Mouse (Mus musculus): Measurements from ENCODE around the gene Cacna2d3. TPM values are rescaled to one million over a fixed set of nuclear protein-coding genes. Genes with fewer than 3 reads are reported as not detected.
A peak's percentile ranks its signal among the peaks of the same experiment; 100 is the strongest.

Cacna2d3 gene
- total RNA-seq, 2 experiments from 2014 or later, result 112 to 115 TPM

DNA sequence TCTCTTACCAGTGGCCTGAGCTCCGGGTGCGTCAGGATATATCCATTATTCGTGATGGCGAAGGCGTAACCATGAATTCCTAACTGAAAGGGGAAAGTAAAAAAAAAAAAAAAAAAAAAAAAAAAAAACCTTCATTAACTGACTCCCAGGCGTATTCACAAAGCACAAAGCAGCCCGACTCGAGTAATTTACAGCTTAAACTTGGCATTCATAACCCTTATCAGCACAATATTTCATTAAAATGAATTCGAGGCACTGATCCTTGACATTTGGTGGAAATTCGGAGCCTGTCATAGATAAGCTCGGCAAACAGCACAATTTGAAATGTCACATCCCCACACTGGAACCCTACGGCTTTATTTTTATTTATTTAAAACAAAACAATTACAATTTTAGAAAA is 623.9 kb downstream of the Cacna2d3 start:
- TF ChIP-seq CTCF (IDR thresholded peaks at IDR 0.05), result no peak
- H3K27ac ChIP-seq, result no peak overlapping the region
- DNase-seq (ENCODE audit: extremely low spot score in 1 of 2, low spot score in 2 of 2), result no peak
- intact Hi-C loops (cut with DNase I), result loop anchor here (10.0 kb wide), 2 partner anchors 1013 to 1293 kb away; no protein-coding TSS in a partner anchor
- no peak overlapping the region for H3K4me3 ChIP-seq

DNA sequence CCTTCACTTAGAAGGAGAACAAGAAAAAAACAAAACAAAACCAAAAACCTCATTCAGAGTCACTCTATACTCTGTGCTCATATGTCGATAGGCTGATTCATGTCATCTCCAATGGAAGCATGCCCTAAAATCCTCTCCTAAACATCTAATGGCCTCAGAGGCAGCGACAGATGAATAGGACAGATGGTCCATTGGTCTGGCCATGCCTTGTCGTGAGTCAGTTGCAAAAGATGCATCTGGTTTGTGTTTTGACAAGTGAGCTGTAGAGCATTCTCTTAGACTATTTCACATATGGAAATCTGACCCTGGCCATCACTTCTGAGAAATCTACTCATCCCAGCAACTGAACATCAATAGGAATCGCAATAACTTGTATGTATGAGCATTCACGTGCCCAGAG is 626.2 kb downstream of the Cacna2d3 start:
- no peak for DNase-seq (ENCODE audit: extremely low spot score in 1 of 2, low spot score in 2 of 2)
- Histone ChIP-seq H3K4me3 (no peak overlapping the region), H3K27ac (no peak overlapping the region)
- intact Hi-C loops (cut with DNase I), result loop anchor here (10.0 kb wide), 2 partner anchors 1011 to 1291 kb away; no protein-coding TSS in a partner anchor
- TF ChIP-seq CTCF (IDR thresholded peaks at IDR 0.05), result no peak

DNA sequence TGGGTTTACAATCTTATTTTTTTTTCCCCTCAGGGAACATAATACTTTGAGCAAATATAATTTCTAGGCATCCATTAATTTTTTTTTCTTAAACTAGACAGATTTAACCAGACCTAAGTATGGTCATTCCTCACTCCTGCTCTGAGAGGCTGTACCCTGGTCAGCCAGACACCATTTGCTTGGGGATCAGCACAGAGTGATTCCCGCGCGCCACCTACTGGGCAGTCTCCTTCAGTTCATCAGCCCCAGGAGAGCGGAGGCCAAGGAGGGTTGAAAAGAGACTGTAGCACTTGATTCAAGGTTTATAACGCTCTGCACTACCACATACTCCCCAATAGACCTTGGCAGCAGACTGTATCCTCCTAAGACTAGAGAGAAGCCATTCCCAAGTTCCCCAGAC is 631.6 kb downstream of the Cacna2d3 start:
- no peak overlapping the region for H3K4me3 ChIP-seq
- peak; percentile 68 to 78 for DNase-seq (ENCODE audit: extremely low spot score in 1 of 2, low spot score in 2 of 2)
- H3K27ac ChIP-seq, result no peak overlapping the region
- intact Hi-C loops (cut with DNase I), result loop anchor here (5.0 to 10.0 kb wide), 3 partner anchors 143 to 1285 kb away; no protein-coding TSS in a partner anchor
- peak; percentile 86 for TF ChIP-seq CTCF (IDR thresholded peaks at IDR 0.05)

- intact Hi-C loops (cut with DNase I), result loop anchor here (5.0 to 10.0 kb wide), 2 partner anchors 574 to 1082 kb away; no protein-coding TSS in a partner anchor
- no peak for DNase-seq (ENCODE audit: extremely low spot score in 1 of 2, low spot score in 2 of 2)
- H3K4me3 ChIP-seq, result no peak overlapping the region
- no peak overlapping the region for H3K27ac ChIP-seq
- TF ChIP-seq CTCF (IDR thresholded peaks at IDR 0.05), result no peak
Observed at GRCm38 (mm10) chr14:29086528-29086927, 635.1 kb downstream of the Cacna2d3 start.

DNA sequence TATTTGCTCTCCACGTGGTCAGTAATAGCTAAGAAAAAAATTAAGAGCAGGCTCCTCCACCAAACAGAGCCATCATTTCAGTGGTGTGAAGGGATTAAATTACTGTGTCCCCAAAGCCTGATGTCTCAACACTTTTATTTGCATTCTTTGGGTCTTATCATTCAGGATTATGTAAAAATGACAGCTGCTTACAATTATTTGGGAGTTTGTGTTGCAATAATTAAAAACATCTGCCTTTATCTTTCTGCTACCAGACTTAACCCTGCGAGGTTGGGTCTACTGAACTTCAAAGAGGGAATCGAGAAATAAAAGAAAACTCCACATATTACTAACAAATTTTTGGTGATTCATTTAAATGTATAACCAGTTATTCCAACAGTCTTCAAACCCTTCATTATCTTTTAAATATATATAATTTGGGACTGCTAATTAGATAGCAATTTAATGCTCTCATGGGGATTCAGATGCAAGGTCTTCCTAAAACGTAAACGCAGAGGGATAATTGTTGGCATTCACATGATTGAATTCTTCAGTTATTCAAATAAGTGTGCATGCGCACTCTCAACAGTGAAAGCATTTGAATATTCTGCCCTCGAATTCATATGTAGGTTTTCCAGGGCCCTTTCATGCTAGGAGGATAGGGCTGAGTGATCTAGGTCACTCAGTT is 636.0 kb downstream of the Cacna2d3 start:
- no peak for TF ChIP-seq CTCF (IDR thresholded peaks at IDR 0.05)
- intact Hi-C loops (cut with DNase I), result loop anchor here (5.0 to 10.0 kb wide), 2 partner anchors 573 to 1081 kb away; no protein-coding TSS in a partner anchor
- Histone ChIP-seq H3K27ac (no peak overlapping the region), H3K4me3 (no peak overlapping the region)
- no peak for DNase-seq (ENCODE audit: extremely low spot score in 1 of 2, low spot score in 2 of 2)

DNA sequence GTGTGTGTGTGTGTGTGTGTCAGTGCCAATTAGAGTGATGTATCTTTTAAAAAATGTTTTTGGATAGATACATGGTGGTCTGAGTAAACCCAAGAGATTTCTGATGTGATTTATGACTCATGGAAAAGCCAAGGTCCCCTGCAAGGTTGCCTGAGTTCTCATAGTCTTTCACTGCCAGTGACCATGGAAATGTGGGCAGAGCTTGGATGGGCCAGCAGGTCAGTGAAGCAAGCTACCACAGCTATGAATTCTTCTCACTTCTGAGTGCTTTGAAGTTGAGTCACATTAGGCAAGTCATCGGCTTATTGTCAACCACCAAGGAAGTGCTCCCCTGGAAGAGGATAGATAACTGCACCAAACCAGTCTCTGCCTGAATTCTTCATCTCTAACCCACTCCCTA is 639.5 kb downstream of the Cacna2d3 start:
- intact Hi-C loops (cut with DNase I), result loop anchor here (10.0 kb wide), 1 partner anchor 1077 kb away; no protein-coding TSS in a partner anchor
- TF ChIP-seq CTCF (IDR thresholded peaks at IDR 0.05), result no peak
- Histone ChIP-seq H3K27ac (no peak overlapping the region), H3K4me3 (no peak overlapping the region)
- DNase-seq (ENCODE audit: extremely low spot score in 1 of 2, low spot score in 2 of 2), result no peak

GRCm38 (mm10) chr14:29080630-29081029 is 641.0 kb downstream of the Cacna2d3 start:
- DNase-seq (ENCODE audit: extremely low spot score in 1 of 2, low spot score in 2 of 2), result no peak
- Histone ChIP-seq H3K27ac (no peak overlapping the region), H3K4me3 (no peak overlapping the region)
- intact Hi-C loops (cut with DNase I), result loop anchor here (10.0 kb wide), 1 partner anchor 1076 kb away; no protein-coding TSS in a partner anchor
- no peak for TF ChIP-seq CTCF (IDR thresholded peaks at IDR 0.05)

DNA sequence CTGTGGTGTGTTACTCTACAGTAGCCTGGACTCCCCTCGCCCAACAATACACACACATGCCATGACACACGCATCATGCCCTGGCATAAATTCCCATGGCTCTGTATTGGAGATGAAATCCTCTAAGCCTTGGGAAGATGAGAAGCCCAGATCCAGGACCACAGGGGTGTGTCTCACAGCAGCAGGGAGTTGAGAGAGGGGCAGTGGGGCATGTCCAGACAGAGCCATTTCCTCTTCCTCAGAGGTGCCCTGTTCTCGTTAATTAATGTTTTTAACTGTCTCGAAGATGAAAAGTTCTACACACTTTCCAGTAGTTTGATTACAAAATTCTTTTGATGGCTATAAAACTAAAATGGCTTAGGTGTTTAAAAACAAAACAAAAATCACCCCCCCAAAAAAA is 641.4 kb downstream of the Cacna2d3 start:
- no peak for TF ChIP-seq CTCF (IDR thresholded peaks at IDR 0.05)
- no peak overlapping the region for H3K4me3 ChIP-seq
- no peak for DNase-seq (ENCODE audit: extremely low spot score in 1 of 2, low spot score in 2 of 2)
- intact Hi-C loops (cut with DNase I), result loop anchor here (10.0 kb wide), 1 partner anchor 1075 kb away; no protein-coding TSS in a partner anchor
- H3K27ac ChIP-seq, result no peak overlapping the region

- intact Hi-C loops (cut with DNase I), result no loop called here
- no peak for TF ChIP-seq CTCF (IDR thresholded peaks at IDR 0.05)
- H3K27ac ChIP-seq, result no peak overlapping the region
- no peak overlapping the region for H3K4me3 ChIP-seq
- no peak for DNase-seq (ENCODE audit: extremely low spot score in 1 of 2, low spot score in 2 of 2)
Observed at GRCm38 (mm10) chr14:29077418-29077817, 644.2 kb downstream of the Cacna2d3 start.

DNA sequence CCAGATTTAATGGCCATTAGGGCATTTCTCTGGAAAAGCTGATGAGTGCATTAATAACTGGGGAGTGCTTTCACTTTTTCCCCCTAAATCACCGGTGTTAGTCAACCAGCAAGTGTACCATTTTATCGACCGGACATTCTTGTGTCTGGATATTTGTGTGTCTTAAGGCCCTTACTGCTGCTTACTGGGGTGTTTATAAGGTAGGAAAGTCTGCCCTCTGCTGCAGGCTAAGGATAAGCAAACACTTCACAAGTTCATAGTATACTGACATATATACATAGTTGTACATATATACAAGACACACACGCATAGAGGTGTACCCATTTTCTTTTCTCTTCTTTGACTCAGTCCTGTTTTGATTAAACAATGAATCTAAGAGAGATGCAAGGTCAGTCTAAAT is 647.9 kb downstream of the Cacna2d3 start:
- peak; percentile 25; the same call in 1 of the 2 replicates for TF ChIP-seq CTCF (IDR thresholded peaks at IDR 0.05)
- Histone ChIP-seq H3K4me3 (no peak overlapping the region), H3K27ac (no peak overlapping the region)
- no peak for DNase-seq (ENCODE audit: extremely low spot score in 1 of 2, low spot score in 2 of 2)
- intact Hi-C loops (cut with DNase I), result no loop called here

DNA sequence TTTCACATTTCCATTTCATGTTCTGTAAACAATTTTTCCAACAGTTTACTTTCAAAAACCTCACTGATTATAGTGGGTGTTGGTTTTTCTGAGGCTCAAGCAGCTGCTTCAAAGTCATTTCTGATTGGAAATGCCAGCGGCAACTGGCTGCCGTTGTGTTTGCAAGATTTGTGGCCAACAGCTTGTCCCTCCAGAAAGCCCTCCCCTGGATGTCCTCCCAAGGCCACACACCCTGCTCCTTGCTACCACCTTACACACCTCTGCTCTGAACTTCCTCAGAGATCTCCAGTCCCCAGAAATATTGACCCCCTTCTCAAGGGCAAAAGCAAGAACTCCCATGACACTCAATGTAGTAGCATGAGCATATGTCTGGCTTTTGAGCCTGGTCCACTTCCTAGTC is 659.0 kb downstream of the Cacna2d3 start:
- DNase-seq (ENCODE audit: extremely low spot score in 1 of 2, low spot score in 2 of 2), result no peak
- intact Hi-C loops (cut with DNase I), result no loop called here
- no peak overlapping the region for H3K4me3 ChIP-seq
- TF ChIP-seq CTCF (IDR thresholded peaks at IDR 0.05), result no peak
- no peak overlapping the region for H3K27ac ChIP-seq

GRCm38 (mm10) chr14:29061491-29061890 is 660.2 kb downstream of the Cacna2d3 start:
- no peak for DNase-seq (ENCODE audit: extremely low spot score in 1 of 2, low spot score in 2 of 2)
- TF ChIP-seq CTCF (IDR thresholded peaks at IDR 0.05), result no peak
- intact Hi-C loops (cut with DNase I), result no loop called here
- H3K4me3 ChIP-seq, result no peak overlapping the region
- no peak overlapping the region for H3K27ac ChIP-seq

DNA sequence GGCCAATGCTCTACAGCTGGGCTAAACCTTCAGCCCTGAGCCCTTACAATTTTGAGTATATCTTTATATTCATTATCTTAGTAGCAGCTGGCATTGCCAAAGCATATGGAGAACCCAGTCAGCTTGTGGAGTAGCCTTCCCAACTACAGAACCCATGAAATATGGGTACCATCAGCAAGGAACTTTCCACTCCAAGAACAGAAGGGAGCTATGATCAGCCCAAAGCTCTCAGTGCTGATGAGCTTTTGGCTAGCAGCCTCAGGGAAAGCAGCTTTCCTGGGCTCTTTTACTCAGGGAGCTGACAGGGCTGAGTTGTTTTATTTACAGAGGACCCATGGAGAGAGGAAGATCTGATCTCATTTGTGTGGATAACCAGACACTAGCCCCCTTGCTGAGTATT is 661.0 kb downstream of the Cacna2d3 start:
- TF ChIP-seq CTCF (IDR thresholded peaks at IDR 0.05), result no peak
- no peak for DNase-seq (ENCODE audit: extremely low spot score in 1 of 2, low spot score in 2 of 2)
- Histone ChIP-seq H3K4me3 (no peak overlapping the region), H3K27ac (no peak overlapping the region)
- intact Hi-C loops (cut with DNase I), result no loop called here
